Mouse (Mus musculus) urinary bladder, postnatal 0 days (tissue): ENCODE results near the gene Lig3. TPM values are rescaled to one million over a fixed set of nuclear protein-coding genes. Genes with fewer than 3 reads are reported as not detected.

ENCODE experiments used
- polyA plus RNA-seq: library from polyadenylated mRNA; unstranded; fragments of >200 nt; fragmentation: Nextera tagmentation; extraction: Ambion mirVana; gene quantifications from 2 replicates; pipeline ENCODE4 v1.2.1, GENCODE M21; 2015

Lig3 gene
- polyA plus RNA-seq: 12.5 and 13.4 TPM in 2 replicates

DNA sequence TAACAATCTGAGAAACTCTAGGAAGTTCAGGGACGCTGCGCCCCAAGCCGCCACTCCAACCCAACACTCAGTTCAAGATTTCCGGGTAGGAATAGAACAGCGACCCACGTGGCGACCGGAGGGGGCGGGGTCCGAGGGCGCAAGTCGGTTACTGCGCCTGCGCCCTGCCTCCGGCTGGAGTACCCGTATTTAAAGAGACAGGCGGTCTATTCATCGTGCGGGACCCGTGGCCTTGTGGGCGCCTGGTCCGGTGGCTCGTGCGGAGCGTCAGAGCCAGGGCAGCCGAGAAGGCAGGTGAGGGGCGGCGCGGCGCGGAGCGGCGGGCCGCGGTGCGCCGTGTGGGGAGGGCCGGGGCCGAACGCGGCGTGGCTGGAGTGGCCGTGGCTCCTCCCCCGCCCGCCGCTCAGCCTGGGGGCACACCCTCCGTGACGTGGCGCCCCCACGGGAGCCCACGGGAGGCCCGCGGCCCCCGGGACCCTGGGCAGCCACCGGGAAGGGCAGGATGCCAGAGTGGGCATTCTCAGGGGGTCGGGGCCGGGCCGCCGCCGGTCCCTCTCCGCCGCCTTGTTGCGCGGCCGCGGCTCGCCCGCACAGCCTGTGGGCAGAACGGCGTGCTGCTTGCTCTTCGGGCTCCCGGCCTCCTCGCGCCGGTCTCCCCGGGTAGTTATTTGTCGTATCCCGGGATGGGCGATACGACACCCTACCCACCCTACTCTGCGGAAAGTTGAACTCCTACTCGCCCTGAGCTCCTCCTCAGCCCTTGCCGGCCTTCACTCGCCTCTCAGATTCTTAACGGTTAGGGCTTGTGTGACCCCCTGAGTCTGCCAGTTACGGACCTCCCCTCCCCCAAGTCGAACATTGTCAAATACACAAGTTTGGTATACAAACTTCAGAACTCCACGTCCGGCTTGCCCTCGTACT, at the start of gene Lig3:
TSS of gene Lig3 (plus strand) at position 126 of the 921 bp plus-strand sequence.

GRCm38 (mm10) chr11:82763742-82764437, 17.0 kb upstream of the Lig3 start, which contains the start of the genes Cct6b and Zfp830:
Gene Cct6b (minus strand): TSS chr11:82764321.
Gene Zfp830 (plus strand): TSS chr11:82764345.

Other genes starting within 250 kb of the Lig3 start
- gene Cct6b, start 16.8 kb upstream of the Lig3 start, polyA plus RNA-seq: 0.22 and 0.46 TPM in 2 replicates
- gene Zfp830, start 16.8 kb upstream of the Lig3 start, polyA plus RNA-seq: 23.1 and 23.6 TPM in 2 replicates
- 6.7 and 7.2 TPM in 2 replicates for gene Rffl, start 90.1 kb downstream of the Lig3 start, polyA plus RNA-seq
- 9.7 and 11.4 TPM in 2 replicates for gene Rad51d, start 109.5 kb downstream of the Lig3 start, polyA plus RNA-seq
- 0.10 TPM in 1 of 2 replicates, not detected in the other for gene Fndc8, start 111.0 kb downstream of the Lig3 start, polyA plus RNA-seq
- gene Nle1, start 127.3 kb downstream of the Lig3 start, polyA plus RNA-seq: 16.7 and 18.3 TPM in 2 replicates
- gene Unc45b, start 129.4 kb downstream of the Lig3 start, polyA plus RNA-seq: 7.5 and 8.1 TPM in 2 replicates
- gene Slfn5, start 170.2 kb downstream of the Lig3 start, polyA plus RNA-seq: 8.5 and 10.7 TPM in 2 replicates
- gene Slfn9, start 210.7 kb downstream of the Lig3 start, polyA plus RNA-seq: 7.9 and 11.1 TPM in 2 replicates
- gene Slfn8, start 239.7 kb downstream of the Lig3 start, polyA plus RNA-seq: 0.76 and 1.2 TPM in 2 replicates